Mouse (Mus musculus) layer of hippocampus, adult 9-10 months (tissue): ENCODE data around the gene Herpud2.
"Not testable (repeated sequence)": the region's sequence is repeated elsewhere in the genome, so short reads cannot be mapped to it uniquely, and the experiment has no call there.

ENCODE experiments used
- DNase-seq: peaks from one replicate; pipeline ENCODE4 v3.0.0; 2022; ENCODE audit warnings: low spot score

Gene Herpud2

GRCm38 (mm10) chr9:25145925-25146324 is 5.7 kb downstream of the Herpud2 start:
- no peak for DNase-seq

GRCm38 (mm10) chr9:25143950-25144349 is 7.7 kb downstream of the Herpud2 start:
- DNase-seq = no peak

- DNase-seq = no peak
These were observed 8.6 kb downstream of the Herpud2 start for GRCm38 (mm10) chr9:25142988-25143387.

GRCm38 (mm10) chr9:25142041-25142440 is 9.6 kb downstream of the Herpud2 start:
- no peak for DNase-seq

GRCm38 (mm10) chr9:25140330-25140729 is 11.3 kb downstream of the Herpud2 start:
- DNase-seq = no peak

- DNase-seq = no peak
These were observed 12.7 kb downstream of the Herpud2 start for GRCm38 (mm10) chr9:25138900-25139299.

GRCm38 (mm10) chr9:25132920-25133319 is 18.7 kb downstream of the Herpud2 start:
- no peak for DNase-seq

GRCm38 (mm10) chr9:25132253-25132652 is 19.4 kb downstream of the Herpud2 start:
- DNase-seq = no peak

- no peak for DNase-seq
These were observed 27.6 kb downstream of the Herpud2 start for GRCm38 (mm10) chr9:25124048-25124447.

GRCm38 (mm10) chr9:25123590-25123989 is 28.0 kb downstream of the Herpud2 start:
- DNase-seq = not testable (repeated sequence)

GRCm38 (mm10) chr9:25104638-25105037 is 47.0 kb downstream of the Herpud2 start:
- peak; percentile 68 for DNase-seq

- DNase-seq = no peak
These were observed 48.7 kb downstream of the Herpud2 start for GRCm38 (mm10) chr9:25102881-25103280.

GRCm38 (mm10) chr9:25090853-25091252 is 60.8 kb downstream of the Herpud2 start:
- DNase-seq = no peak

GRCm38 (mm10) chr9:25089122-25089521 is 62.5 kb downstream of the Herpud2 start, which contains the start of gene Gm10181:
Gene Gm10181 (plus strand): TSS chr9:25089422.
- DNase-seq = no peak

GRCm38 (mm10) chr9:25076505-25076904 is 75.1 kb downstream of the Herpud2 start:
- no peak for DNase-seq

- DNase-seq = no peak
These were observed 75.6 kb downstream of the Herpud2 start for GRCm38 (mm10) chr9:25075977-25076376.

GRCm38 (mm10) chr9:25072666-25073065 is 79.0 kb downstream of the Herpud2 start:
- DNase-seq = no peak

- DNase-seq = no peak
These were observed 92.9 kb downstream of the Herpud2 start for GRCm38 (mm10) chr9:25058726-25059125.
